Mouse (Mus musculus): ENCODE data around the gene Zg16.
"Not testable (repeated sequence)": the region's sequence is repeated elsewhere in the genome, so short reads cannot be mapped to it uniquely, and the experiment has no call there.

Gene Zg16

DNA sequence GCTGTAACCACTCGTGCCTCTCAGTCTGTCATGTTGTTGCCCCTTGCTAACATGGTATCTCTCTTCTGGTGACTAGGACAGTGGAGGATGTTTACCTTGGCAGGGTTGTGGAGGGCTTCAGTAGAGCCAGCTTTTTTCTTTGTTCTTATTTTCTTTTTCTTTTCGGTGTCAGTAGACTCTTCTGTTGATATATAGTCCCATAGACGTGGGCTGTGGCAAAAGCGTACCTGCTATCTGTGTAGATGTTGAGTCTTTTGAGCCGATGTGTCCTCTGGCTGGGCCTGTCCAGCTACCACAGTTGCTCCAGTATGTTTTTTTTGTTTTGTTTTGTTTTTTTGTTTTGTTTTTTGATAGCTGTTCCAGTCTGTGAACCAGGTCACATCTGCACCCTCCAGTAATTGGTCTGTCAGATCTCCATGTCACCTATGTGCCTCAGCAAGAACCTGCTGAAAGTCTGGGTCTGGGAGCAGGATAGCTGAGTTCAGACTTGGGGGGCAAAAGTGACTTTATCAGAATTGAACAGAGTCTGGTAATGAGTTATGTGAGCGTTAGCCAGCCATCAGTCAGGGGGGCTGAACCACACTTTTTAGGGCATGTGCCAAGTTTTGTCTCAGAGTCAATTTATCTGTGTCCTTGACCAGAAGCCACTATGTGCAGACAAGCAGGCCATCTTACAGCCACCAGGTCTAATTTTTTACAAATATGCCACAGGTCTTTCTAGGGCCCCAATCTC lies at the start of gene Zg16:
TSS of gene Zg16 (minus strand) at position 51 of the 733 bp plus-strand sequence.
- DNase-seq (ENCODE audit: low read depth, low spot score), result not testable (repeated sequence)

DNA sequence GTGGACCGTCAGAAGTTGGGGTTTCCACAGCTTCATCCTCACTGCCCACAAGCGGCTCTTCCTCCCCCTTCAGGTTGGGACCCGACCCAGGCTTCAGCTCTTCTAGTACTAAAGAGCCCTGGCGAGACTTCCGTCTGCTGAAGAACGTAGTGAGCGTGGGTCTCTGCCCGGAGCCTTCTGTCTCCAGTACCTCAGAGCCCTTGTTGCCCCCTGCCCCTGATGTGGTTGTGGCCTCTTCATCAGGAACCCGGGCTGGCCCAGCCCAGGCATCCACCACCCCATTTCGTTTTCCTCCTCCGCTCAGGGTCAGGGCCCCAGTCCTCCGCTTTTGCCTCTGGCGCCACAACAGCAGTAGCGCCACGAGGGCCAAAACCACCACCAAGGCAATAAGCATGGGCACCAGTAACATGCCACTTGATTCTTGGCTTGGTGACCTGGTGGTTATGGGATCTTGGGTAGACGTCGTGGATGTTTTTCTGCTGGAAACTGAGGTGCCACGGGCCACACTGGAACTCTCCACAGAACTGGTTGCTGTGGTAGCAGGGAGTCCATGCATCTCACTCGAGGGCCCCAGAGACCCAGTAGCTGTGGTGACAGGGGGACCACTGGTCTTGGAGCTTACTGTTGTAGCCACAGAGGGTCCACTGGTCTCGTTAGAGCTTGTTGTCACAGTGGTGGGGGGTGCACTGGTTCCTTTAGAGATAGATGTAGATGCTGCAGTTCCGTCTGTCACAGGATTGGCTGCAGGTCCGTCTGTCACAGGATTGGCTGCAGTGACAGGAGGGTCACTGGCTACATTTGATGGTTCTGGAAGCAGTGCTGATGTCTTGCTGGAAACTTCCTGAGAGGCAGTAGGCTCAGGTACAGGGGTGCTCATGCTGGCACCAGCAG lies 49.3 kb upstream of the Zg16 start:
- no peak for DNase-seq (ENCODE audit: low read depth, low spot score)

DNA sequence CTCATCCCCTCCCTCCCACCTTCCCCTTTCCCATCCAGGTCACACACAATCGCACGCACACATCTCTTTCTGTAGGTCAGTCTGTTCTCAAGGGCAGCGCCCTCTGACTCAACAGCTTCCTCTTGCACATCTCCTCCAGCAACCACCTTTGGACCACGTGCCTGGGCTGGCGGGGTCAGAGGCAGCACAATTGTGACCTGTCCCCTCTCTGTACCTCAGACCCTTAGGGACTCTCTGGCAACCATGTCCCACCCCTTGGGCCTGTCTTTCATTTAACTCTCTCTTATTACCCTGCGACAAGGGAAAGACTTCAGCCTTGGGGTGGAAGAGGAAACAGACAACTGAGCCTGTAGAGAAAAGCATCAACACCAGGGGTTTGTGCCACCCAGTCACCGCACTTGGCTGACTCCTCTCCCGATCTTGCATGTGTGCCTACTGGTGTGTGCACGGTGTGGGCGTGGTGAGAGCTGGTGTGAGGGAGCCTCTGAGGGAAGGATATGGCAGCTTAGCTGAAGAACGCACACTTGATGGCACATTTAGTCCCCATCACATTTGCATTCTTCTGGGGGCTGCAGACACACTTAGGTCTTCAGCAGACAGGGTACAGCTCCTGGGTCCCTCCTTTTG lies 47.8 kb upstream of the Zg16 start:
- no peak for DNase-seq (ENCODE audit: low read depth, low spot score)

DNA sequence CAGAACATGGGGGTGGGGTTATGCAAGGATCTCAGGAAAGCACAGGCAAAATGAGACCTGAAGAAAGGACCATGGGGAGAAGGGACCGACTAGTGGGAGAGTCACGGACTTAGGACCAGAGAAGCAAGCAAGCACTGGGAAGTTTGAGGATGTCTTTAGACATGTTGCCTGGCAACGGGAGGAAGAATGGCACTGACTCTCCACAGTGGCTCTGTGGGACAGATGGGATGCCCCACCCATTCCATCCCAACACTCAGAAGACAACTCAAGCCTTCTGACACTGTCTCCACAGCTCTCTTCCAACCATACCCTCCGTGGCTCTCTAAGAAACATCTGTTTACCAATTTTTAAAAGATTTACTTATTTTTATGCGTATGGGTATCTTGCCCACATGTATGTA lies 46.0 kb upstream of the Zg16 start:
- DNase-seq (ENCODE audit: low read depth, low spot score), result no peak

DNA sequence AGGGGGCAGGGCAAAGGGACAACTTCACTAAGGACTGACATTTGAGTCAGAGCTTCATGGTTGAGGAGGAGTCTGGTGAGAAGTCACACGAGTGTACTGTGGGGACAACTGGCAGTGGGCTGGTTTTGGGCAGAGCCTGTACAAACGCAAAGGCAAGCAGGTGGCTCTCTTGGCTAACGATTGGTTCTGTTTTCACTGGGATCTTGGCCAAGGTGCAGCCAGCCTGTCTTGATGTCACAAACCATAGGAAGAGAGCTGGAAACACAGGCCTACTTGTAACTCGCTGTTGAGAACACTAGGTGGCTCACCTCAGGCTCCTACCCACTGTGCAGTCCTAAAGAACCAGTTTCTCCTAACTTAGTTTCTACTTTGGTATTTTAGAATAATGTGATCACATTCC lies 42.5 kb upstream of the Zg16 start:
- no peak for DNase-seq (ENCODE audit: low read depth, low spot score)

DNA sequence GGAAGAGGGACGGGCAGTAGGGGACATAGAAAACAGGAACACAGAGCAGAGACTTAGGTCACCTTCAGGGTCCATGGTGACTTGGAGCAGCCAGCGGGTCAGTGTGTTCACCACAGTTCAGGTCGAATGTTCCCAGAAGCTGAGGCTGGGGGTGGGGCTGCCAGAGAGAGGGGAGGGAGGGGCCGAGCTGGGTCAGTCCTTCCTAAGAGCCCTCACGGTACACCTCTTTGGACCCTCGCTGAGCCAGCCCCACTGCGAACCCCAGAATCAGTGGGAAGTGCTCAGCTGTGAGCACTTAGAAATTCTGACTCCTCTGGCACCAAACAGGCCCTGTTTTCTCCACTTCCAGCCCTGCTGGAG lies 34.8 kb upstream of the Zg16 start, which contains the start of gene Qprt:
TSS of gene Qprt (minus strand) at position 316 of the 360 bp plus-strand sequence.
- no peak for DNase-seq (ENCODE audit: low read depth, low spot score)

DNA sequence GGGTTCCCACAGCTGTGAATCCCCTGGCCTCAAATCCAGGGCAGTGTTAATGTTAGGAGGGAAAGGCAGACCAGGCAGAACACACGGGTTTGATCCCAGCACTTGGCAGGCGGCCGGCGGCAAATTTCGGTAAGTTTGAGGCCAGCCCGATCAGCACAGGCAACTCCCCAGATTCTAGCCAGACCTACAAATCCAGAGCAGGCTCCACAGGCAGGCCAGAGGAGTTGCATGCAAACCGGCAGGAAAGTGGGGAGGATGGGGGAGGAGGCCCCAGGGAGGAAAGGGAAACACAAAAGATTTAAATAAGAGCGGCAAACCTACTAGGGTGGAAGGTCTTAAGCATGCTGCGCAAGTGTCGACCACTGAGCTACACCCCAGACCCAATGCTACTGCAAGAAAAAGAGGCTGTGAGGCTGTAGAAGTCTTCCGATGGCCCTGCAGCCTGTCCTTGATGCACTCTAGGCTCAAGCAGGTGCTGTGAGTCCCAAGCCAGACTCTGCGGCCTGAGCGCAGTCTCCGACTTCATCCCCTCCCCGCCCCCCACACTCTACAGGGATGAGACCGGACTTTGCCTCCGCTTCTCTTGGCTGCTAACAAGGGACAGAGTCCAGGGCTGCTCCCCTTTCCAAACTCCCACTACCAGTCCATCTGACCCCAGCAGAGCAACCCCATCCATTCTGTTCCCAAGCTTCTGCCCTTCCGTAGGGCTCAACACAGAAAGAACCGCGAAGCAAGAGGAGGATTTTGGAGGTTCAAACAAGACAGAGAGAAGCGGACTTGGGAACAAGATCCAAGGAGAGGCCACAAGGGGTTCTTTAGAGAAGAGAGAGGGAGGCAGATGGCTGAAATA lies 34.2 kb upstream of the Zg16 start:
- DNase-seq (ENCODE audit: low read depth, low spot score), result no peak

DNA sequence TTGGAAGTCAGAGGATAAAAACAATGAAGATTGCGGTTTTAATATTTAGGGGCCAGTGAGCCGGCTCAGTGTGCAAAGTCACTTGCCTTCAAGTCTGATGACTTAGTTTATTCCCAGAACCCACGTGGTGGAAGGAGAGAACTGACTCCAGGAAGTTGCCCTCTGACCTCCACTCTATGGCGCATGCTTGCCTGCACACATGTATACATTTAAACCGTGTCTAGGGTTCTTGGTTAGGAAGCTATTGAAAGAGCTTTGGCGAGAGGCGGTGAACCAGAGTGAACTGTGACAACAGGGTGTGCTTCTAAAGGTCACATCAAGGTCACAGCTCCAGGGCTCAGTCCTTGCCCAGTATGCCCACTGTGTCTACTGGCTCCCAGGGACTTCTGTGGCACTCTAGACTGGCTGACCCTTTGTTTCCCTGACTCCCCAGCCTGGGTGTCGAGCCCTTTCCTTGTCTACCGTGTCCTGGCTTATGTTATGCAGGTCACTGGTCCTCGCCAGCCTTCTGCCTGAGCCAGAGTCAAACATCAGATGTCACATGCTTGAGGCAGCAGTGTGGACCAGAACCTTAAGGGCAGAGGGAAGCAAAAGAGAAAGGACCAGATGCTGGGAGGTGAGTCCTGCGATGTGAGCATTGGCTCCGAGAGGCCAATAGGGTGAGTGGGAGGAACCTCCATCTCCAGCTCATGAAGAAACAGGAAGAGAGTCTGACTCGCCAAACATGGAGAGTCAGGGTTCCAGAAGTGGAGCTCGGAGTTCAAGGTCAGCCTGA lies 31.7 kb upstream of the Zg16 start:
- DNase-seq (ENCODE audit: low read depth, low spot score), result no peak

DNA sequence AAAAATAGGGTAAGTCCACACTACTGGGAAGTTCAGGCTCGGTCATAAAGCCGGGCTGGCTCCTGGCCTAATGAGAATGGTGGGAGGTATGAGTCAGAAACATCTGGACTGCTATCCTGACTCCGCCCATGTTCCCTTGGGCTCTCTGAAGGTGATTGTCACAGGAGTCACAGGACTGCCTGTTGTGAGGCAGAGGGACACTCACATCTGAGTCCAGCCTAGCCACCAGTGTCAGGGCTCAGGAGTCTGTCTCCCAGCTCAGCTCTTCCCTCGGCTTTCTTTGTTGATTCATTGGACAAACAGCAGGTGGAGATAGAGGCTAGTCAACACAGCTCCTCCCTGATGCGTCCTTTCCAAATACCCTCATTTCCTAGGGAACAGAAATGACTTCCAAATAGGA lies 30.8 kb upstream of the Zg16 start:
- no peak for DNase-seq (ENCODE audit: low read depth, low spot score)

DNA sequence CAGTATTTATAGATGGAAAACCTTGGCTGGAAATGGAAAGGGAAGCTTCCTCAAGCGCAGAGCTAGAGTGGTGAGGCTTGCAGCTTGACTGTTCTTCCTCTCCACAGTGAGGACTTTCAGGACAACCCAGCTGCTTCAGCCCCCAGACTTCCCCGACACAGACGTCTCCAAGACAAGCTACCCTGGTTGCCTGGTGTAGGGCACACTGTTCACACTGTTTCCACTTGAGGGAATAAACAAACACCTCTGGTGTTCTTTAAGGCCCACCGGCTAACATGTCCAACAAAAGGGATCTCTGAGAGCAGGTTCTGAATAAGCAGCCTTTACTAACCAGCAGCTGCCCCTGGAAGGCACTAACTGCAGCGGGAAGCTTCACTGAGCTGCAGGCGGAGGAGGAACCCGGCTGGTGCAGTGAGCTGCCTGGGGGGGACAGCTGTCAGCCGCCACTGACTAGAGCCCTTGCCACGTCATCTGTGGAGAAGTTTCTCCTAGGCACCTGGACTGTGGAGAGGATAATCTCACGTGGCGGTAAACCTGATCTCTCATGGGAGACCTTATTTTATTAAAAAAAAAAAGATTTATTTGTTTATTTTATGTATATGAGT lies 29.3 kb upstream of the Zg16 start:
- no peak for DNase-seq (ENCODE audit: low read depth, low spot score)

DNA sequence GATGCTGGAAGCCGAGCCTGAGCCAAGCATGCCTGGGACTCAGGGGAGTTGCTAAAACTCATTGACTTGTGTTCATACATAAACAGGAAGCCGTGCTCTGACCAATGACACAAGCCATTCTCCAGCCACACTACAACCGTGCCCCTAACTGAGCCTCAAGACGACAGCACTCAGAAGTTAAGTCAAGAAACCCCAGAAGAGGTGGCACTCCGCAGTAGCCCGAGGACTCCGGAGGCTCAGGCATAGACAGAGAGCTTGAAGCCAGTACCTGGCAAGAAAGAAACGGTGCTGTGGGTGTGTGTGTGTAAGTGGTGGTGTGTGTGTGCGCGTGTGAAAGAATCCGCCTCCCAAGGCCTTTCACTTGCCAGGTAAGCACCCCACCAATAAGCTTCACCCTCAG lies 27.8 kb upstream of the Zg16 start:
- DNase-seq (ENCODE audit: low read depth, low spot score), result no peak

DNA sequence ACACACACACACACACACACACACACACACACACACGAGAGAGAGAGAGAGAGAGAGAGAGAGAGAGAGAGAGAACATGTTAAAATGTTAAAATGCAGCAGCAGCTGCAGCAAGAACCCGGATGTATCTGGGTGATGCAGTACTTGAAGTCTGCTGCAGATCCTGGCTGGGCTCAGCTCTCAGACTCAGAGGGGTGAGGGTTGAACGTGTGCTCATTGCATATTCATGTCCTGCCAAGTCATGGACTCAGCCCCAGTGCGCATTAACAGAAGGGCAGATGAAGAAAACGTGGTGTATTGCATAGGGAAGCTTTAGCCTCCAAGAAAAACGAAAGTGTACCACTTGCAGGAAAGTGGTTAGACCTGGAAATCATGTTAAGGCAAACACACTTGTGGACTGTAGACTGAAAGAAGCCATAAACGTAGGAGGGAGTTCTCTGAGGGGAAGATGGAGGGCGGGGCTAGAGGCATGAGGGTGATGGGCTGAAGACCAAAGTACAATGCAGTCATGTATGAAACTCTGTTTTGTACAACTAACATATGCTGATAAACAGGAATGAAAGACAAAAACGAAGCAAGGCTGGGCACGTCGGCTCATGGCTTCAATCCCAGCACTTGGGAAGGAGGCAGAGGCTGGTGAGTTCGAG lies 26.6 kb upstream of the Zg16 start:
- DNase-seq (ENCODE audit: low read depth, low spot score), result no peak

DNA sequence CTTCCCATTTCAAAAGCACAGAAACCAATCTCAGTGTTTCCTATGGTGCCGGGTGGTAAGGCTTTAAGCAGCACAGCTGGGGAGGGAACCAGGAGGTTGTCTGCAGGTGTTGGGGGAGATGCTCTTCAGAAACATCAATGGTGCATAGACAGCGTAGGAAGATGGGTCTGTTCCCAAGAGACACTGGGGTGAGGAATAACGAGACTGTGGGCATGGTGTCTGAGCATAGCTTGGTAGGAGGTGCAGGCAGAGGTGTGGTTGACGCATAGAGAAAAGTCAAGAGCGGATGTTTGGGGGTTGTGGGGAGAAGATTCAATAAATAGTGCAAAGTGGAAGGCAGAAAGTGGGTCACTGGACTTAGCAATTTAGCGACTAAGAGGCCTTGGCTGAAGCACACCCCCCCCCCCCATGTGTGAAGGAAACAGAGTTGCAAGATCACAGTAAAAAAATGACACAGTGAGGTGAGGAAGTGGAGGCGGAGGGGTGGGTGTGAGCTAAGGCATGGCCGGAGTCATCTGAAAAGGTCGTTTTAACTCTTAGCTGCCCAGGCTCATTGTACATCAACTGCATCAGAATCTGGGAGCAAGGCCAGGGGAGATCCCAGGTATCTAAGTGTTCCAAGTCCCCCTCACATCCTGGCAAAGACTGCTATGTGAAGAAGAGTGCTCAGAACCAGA lies 25.9 kb upstream of the Zg16 start:
- no peak for DNase-seq (ENCODE audit: low read depth, low spot score)

DNA sequence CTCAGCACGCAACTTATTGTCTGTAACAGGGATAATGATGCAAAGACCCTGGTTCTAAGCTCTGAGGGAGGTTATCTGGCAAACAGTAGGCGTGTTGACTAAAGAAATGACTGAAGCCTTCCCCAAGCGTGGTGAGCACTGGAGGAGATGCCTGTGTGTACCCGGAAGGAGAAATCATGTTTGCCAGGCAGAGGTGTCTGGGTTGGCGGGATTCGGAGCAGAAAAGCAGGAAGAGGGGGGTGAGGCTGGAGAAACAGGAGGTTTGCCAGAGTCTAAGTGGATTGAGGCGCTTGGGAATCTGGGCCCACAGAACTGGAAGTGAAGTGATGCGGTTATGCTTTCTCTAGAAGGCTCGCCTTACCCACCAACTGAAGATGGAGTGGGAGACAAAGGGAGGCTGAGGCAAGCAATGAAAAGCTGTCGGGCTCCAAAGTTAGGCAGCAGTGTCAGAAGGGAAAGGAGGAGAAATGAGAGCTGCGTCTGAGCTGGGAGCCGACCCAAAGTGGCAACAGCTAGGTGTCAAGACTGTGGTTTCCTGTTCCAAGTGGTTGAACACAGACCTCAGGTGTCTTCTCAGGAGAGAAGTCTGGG lies 25.2 kb upstream of the Zg16 start:
- no peak for DNase-seq (ENCODE audit: low read depth, low spot score)

DNA sequence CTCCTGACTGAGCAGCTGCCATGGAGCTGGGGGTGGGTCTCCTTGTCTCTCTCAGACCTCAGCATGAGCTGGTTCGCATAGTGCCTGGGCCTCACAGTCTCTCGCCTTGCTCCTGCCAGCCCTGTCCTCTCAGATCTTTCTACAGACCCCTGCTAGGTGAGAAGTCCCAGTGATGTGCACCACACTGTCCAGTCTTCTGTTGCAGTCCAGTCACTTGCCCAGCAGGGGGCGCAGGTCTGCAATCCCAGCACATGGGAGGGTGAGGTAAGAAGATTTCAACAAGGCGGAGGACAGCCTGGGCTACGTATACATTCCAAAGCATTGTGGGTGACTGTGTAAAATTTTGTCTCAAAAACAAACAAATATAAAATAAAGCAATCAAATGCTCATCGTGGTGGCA lies 24.3 kb upstream of the Zg16 start:
- DNase-seq (ENCODE audit: low read depth, low spot score), result peak; percentile 62

DNA sequence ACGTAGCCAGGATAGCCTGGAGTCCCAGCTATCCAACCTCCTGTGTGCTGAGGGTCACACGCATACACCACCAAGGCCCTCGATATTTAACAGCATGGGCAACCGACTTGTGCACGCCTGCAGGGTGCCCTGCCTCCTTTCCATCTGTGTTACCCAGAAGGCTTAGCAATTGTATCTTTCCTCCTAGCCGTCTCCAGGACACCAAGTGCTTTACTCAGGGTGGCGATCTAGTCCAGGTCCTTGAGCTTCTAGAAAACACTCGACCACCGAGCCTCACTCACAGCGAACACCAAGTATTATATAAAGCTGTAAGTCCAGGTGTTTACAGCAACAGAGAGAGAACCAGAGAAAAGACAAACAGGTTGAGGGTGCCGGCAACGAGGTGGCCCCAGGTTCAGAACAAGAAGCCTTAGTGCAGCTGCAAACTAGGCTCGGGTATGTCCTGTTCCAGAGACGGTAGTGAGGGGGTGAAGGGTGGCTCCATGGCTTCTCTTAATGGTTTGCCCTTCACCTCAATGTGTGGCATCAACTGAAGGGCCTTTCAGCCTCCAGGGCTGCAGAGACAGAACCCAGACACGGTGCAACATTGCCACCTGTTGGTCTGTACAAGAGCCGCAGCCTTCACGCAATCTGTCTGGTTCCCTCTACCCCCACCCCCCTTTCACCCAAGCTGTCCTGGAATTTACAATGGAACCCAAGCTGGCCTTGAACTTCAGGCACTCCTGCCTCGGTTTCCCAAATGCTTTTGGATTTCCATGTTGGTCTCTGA lies 23.3 kb upstream of the Zg16 start:
- DNase-seq (ENCODE audit: low read depth, low spot score), result peak; percentile 37

DNA sequence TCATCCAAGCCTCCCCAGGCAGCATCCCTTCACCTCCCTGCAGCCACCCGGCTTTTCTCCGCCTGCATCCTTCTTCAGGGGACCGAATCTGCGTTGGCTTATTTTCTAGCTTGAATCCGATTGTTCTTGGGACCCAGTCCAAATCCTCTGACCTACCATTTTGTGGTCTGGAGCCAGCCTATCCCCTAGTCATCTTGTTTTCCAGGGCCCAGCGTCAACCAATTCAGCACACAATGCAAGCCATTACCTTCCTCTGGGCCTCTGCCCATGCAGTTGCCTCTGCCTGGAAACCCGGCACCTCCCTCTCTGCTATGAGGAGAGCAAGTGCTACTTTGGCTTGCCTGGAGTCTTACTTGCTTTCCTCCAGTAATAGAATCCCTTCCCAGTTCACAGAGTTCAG lies 18.4 kb upstream of the Zg16 start:
- no peak for DNase-seq (ENCODE audit: low read depth, low spot score)
